Mouse (Mus musculus) liver, postnatal 0 days (tissue): ENCODE data around the gene Kcnk16. TPM values are rescaled to one million over a fixed set of nuclear protein-coding genes. Genes with fewer than 3 reads are reported as not detected.

Source experiments
- ATAC-seq: fragments of 200-750 bp; cut with Nextera tagmentation; 2 replicates; pipeline ENCODE4 v1.8.0; 2017; ENCODE audit warnings: mild to moderate bottlenecking, moderate library complexity
- DNase-seq: peaks from one replicate; pipeline ENCODE4 v3.0.0-alpha.2; 2016
- H3K27ac ChIP-seq: fragments of 300-500 bp; sonication (generic); 2 replicates; pipeline ENCODE4 v1.5.1; 2014; ENCODE audit warnings: antibody characterized with exemption, moderate library complexity, mild to moderate bottlenecking, low read depth
- H3K27me3 ChIP-seq: fragments of 300-500 bp; sonication (generic); 2 replicates; pipeline ENCODE4 v1.6.1; 2014; ENCODE audit warnings: low read length, control low read depth, mixed read lengths; ENCODE audit not compliant: insufficient read depth
- H3K36me3 ChIP-seq: fragments of 300-500 bp; sonication (generic); replicated peaks from 2 replicates; pipeline ENCODE4 v1.6.1; 2014; ENCODE audit warnings: mild to moderate bottlenecking, control low read depth, low read length, moderate library complexity, mixed read lengths; ENCODE audit not compliant: insufficient read depth
- H3K4me1 ChIP-seq: fragments of 300-500 bp; sonication (generic); 2 replicates; pipeline ENCODE4 v1.6.1; 2014; ENCODE audit warnings: antibody characterized with exemption, mild to moderate bottlenecking, control low read depth; ENCODE audit not compliant: insufficient read depth
- H3K4me2 ChIP-seq: fragments of 300-500 bp; sonication (generic); 2 replicates; pipeline ENCODE4 v1.6.1; 2014; ENCODE audit warnings: low read depth, mild to moderate bottlenecking, low read length, moderate library complexity, mixed read lengths
- H3K4me3 ChIP-seq: fragments of 300-500 bp; sonication (generic); 2 replicates; pipeline ENCODE4 v1.5.1; 2014; ENCODE audit warnings: low read depth, low read length
- H3K9ac ChIP-seq: fragments of 300-500 bp; sonication (generic); replicated peaks from 2 replicates; pipeline ENCODE4 v1.6.1; 2014; ENCODE audit warnings: mild to moderate bottlenecking, moderate library complexity
- H3K9me3 ChIP-seq: fragments of 300-500 bp; sonication (generic); 2 replicates; pipeline ENCODE4 v1.6.1; 2016; ENCODE audit warnings: mild to moderate bottlenecking, control low read depth, low read length, mixed read lengths
- CTCF ChIP-seq: sonication (generic); IDR thresholded peaks from 2 replicates; pipeline ENCODE4 v1.5.1; 2016; ENCODE audit warnings: antibody characterized with exemption, low read depth
- EP300 ChIP-seq: IDR thresholded peaks from 2 replicates; pipeline ENCODE4 v1.6.1; 2016; ENCODE audit warnings: antibody characterized with exemption, low read depth, mild to moderate bottlenecking
- WGBS: fragments of 180-500 bp; shearing (Covaris S2); extraction: QIAGEN DNeasy Blood & Tissue Kit; methylation state at CpG from one replicate; pipeline ENCODE4 v1.1.7; 2014; ENCODE audit not compliant: insufficient replicate concordance; 5-methylcytosine and 5-hydroxymethylcytosine counted together
- polyA plus RNA-seq: library from polyadenylated mRNA; unstranded; fragments of >200 nt; fragmentation: Nextera tagmentation; extraction: Ambion mirVana; gene quantifications from 2 replicates; pipeline ENCODE4 v1.2.1, GENCODE M21; 2015

The Kcnk16 gene
- polyA plus RNA-seq, 1 experiment from 2014 or later = 2.0 TPM

GRCm38 (mm10) chr14:20226982-20227381, 42.0 kb downstream of the Kcnk16 start:
- H3K27ac ChIP-seq = 0 out of 2 replicates have a peak overlapping the region, but pooled peaks have one; percentile 53
- H3K4me2 ChIP-seq = no peak overlapping the region
- H3K27me3 ChIP-seq = no peaks in the 10 kb centered on the region
- H3K36me3 ChIP-seq = no peaks in the 10 kb centered on the region
- no peaks in the 10 kb centered on the region for H3K9me3 ChIP-seq
- H3K9ac ChIP-seq = no peak overlapping the region
- no peak for TF ChIP-seq CTCF
- TF ChIP-seq EP300 = no peak
- ATAC-seq = no peak
- no peak for DNase-seq
- H3K4me3 ChIP-seq = no peak overlapping the region
- H3K4me1 ChIP-seq = peaks cover 17% of the 10 kb centered on the region; the same call in 1 of the 2 replicates
- WGBS = 40% methylated on average over 2 of the region's 2 CpGs

GRCm38 (mm10) chr14:20226488-20226887, 42.5 kb downstream of the Kcnk16 start:
- H3K9me3 ChIP-seq = no peaks in the 10 kb centered on the region
- ATAC-seq (peak; percentile 85), DNase-seq (peak; percentile 33)
- TF ChIP-seq EP300 = no peak
- no peak for TF ChIP-seq CTCF
- no peak overlapping the region for H3K4me2 ChIP-seq
- H3K27ac ChIP-seq = peak overlapping the region; percentile 53; the same call in 1 of the 2 replicates
- peaks cover 17% of the 10 kb centered on the region; the same call in 1 of the 2 replicates for H3K4me1 ChIP-seq
- no peak overlapping the region for H3K9ac ChIP-seq
- no peaks in the 10 kb centered on the region for H3K36me3 ChIP-seq
- H3K4me3 ChIP-seq = no peak overlapping the region
- WGBS = 54% methylated on average over 7 of the region's 7 CpGs
- H3K27me3 ChIP-seq = no peaks in the 10 kb centered on the region

- TF ChIP-seq EP300 (no peak), CTCF (no peak)
- no peak overlapping the region for H3K9ac ChIP-seq
- 80% methylated on average over 4 of the region's 4 CpGs for WGBS
- H3K27ac ChIP-seq = no peak overlapping the region
- peaks cover 17% of the 10 kb centered on the region; the same call in 1 of the 2 replicates for H3K4me1 ChIP-seq
- H3K4me3 ChIP-seq = no peak overlapping the region
- H3K27me3 ChIP-seq = no peaks in the 10 kb centered on the region
- DNase-seq (no peak), ATAC-seq (no peak)
- H3K9me3 ChIP-seq = no peaks in the 10 kb centered on the region
- H3K36me3 ChIP-seq = no peaks in the 10 kb centered on the region
- H3K4me2 ChIP-seq = no peak overlapping the region
These were observed 43.5 kb downstream of the Kcnk16 start for GRCm38 (mm10) chr14:20225525-20225924.

GRCm38 (mm10) chr14:20224576-20225218, 44.3 kb downstream of the Kcnk16 start:
- H3K4me1 ChIP-seq = peaks cover 16% of the 10 kb centered on the region; the same call in 1 of the 2 replicates
- TF ChIP-seq EP300 = no peak
- no peak for TF ChIP-seq CTCF
- DNase-seq (no peak), ATAC-seq (no peak)
- no peak overlapping the region for H3K4me2 ChIP-seq
- H3K27me3 ChIP-seq = no peaks in the 10 kb centered on the region
- 54% methylated on average over 10 of the region's 10 CpGs for WGBS
- no peak overlapping the region for H3K4me3 ChIP-seq
- H3K27ac ChIP-seq = no peak overlapping the region
- no peaks in the 10 kb centered on the region for H3K36me3 ChIP-seq
- H3K9me3 ChIP-seq = no peaks in the 10 kb centered on the region
- no peak overlapping the region for H3K9ac ChIP-seq

DNA sequence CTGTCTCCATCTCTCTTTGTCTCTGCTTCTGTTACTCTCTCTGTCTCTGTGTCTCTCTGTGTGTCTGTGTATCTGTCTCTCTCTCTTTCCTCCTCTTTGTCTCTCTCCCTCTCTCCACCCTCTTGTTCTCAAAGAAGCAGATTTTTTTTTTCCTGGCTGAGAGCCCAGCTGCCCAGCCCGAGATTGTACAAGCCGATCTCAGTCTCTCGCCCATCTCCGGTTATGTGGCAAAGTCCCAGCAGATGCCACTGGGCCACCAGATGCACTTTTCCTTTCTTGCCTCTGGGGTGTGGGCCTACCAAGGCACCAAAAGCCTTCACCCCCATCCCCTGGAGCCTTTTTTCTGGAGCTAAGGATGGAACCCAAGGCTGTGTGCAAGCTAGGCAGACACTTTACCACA, 44.8 kb downstream of the Kcnk16 start:
- no peaks in the 10 kb centered on the region for H3K9me3 ChIP-seq
- no peak for DNase-seq
- no peak overlapping the region for H3K9ac ChIP-seq
- H3K27me3 ChIP-seq = no peaks in the 10 kb centered on the region
- peaks cover 12% of the 10 kb centered on the region; the same call in 1 of the 2 replicates for H3K4me1 ChIP-seq
- H3K4me2 ChIP-seq = no peak overlapping the region
- H3K27ac ChIP-seq = no peak overlapping the region
- no peak overlapping the region for H3K4me3 ChIP-seq
- TF ChIP-seq EP300 (no peak), CTCF (no peak)
- WGBS = 42% methylated on average over 4 of the region's 4 CpGs
- no peak for ATAC-seq
- no peaks in the 10 kb centered on the region for H3K36me3 ChIP-seq

DNA sequence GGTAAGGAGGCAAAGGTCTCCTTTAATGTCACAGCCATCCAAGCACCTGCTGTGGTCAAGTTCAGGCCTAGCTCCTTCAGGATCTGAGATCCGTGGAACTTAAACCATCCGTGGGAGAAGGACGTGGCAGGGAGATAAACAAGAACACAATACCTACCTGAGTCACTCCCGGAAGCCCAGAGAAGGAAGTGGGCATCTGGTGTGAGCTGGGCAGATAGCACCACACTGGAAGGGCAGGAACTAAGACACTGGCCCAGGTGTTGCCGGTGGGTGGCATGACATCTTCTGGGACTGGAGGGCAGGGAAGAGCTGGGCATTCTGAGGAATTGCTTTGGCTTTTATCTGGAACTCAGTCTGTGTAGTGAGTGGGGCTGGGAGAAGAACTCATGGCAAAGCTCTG, 45.7 kb downstream of the Kcnk16 start:
- Histone ChIP-seq H3K27ac (no peak overlapping the region), H3K36me3 (no peaks in the 10 kb centered on the region), H3K9ac (no peak overlapping the region), H3K4me2 (no peak overlapping the region), H3K4me1 (peaks cover 10% of the 10 kb centered on the region; the same call in 1 of the 2 replicates), H3K27me3 (no peaks in the 10 kb centered on the region), H3K4me3 (no peak overlapping the region), H3K9me3 (no peaks in the 10 kb centered on the region)
- ATAC-seq (no peak), DNase-seq (no peak)
- no peak for TF ChIP-seq CTCF
- TF ChIP-seq EP300 = no peak
- WGBS = 32% methylated on average over 5 of the region's 5 CpGs
